8 mouse cellular contexts compared by ENCODE assay signal in genomic region chr2:156474891-156475284, GRCm38 (mm10). TPM values are rescaled to one million over a fixed set of nuclear protein-coding genes. Genes with fewer than 3 reads are reported as not detected.
A peak's percentile ranks its signal among the peaks of the same experiment; 100 is the strongest.
DNase-seq lines count a peak whose midpoint lies in the region; ATAC-seq lines count a peak whose summit lies in the region.

No protein-coding gene starts in this region.

- no peaks in the 10 kb centered on the region; the same call in 1 of the 2 replicates for H3K27me3 ChIP-seq in midbrain, embryonic 11.5 days (ENCODE audit: control insufficient read depth, insufficient read depth, low read length)

- H3K36me3 ChIP-seq in midbrain, embryonic 11.5 days (ENCODE audit: control insufficient read depth, insufficient read depth, low read length): no peaks in the 10 kb centered on the region; the same call in 1 of the 2 replicates

- peak overlapping the region; percentile 59 for H3K4me3 ChIP-seq in midbrain, embryonic 11.5 days (ENCODE audit: low read depth, low read length)

- H3K9ac ChIP-seq in midbrain, embryonic 11.5 days (ENCODE audit: low read length): peak overlapping the region; percentile 93

- peaks cover 14% of the 10 kb centered on the region for H3K4me1 ChIP-seq in midbrain, embryonic 11.5 days (ENCODE audit: control insufficient read depth, insufficient read depth, low read length)

- H3K27ac ChIP-seq in midbrain, embryonic 11.5 days (ENCODE audit: low read depth, low read length): no peak overlapping the region

- H3K9me3 ChIP-seq in midbrain, embryonic 11.5 days (ENCODE audit: control insufficient read depth, low read length): no peaks in the 10 kb centered on the region

- peak; percentile 30 for ATAC-seq in midbrain, embryonic 11.5 days (ENCODE audit: low FRiP score)

- WGBS in midbrain, embryonic 11.5 days: 33% methylated on average over 12 of the region's 12 CpGs

- peak; percentile 85 for DNase-seq in urinary bladder, postnatal 14 days (ENCODE audit: low spot score)
- DNase-seq in urinary bladder, adult 2 months (ENCODE audit: low spot score): no peak
- peak; percentile 86 for DNase-seq in gonadal fat pad, adult 2 months (ENCODE audit: low read depth)
- DNase-seq in kidney, postnatal 4 days: peak; percentile 59 to 67
- peak; percentile 89 for DNase-seq in midbrain, embryonic 11.5 days (ENCODE audit: low spot score, missing footprints)
- DNase-seq in right cerebral cortex, postnatal 25 days: no peak
- DNase-seq in left cerebral cortex, adult 8-10 months (ENCODE audit: low spot score in 2 of 2): no peak
- no peak for DNase-seq in thymus, postnatal 14 days

- H3K4me2 ChIP-seq in midbrain, embryonic 11.5 days: peak overlapping the region; percentile 95

RNA-seq across cellular contexts. Expression of gene Epb41l1, which starts 54.2 kb away (rescaled TPM):
- polyA plus RNA-seq in urinary bladder, adult 2 months (2012; rRNA removed): 36.9 and 46.7 TPM in 2 replicates
- 44.8 and 46.1 TPM in 2 replicates for polyA plus RNA-seq in gonadal fat pad, adult 2 months (2012; rRNA removed)
- 3.1 and 3.9 TPM in 2 replicates for polyA plus RNA-seq in midbrain, embryonic 11.5 days (2014; fragmentation: Nextera tagmentation; extraction: Ambion mirVana)
- 100 to 1,000 TPM; 359 to 405 (median 385) TPM for total RNA-seq in left cerebral cortex, adult 8-10 months (2022)

Comparison
In these comparisons a context has a peak if more than half of its experiments do, and no peak if none do; other contexts are left out.
1. DNase-seq: peak in urinary bladder, postnatal 14 days (single experiment), gonadal fat pad, adult 2 months (single experiment), kidney, postnatal 4 days (2 of 2) and midbrain, embryonic 11.5 days (single experiment); none in urinary bladder, adult 2 months (single experiment), right cerebral cortex, postnatal 25 days (single experiment), left cerebral cortex, adult 8-10 months (0 of 2) and thymus, postnatal 14 days (single experiment).